Mouse (Mus musculus): ENCODE results near the gene Slc35e2. TPM values are rescaled to one million over a fixed set of nuclear protein-coding genes. Genes with fewer than 3 reads are reported as not detected.
"Not testable (repeated sequence)": the region's sequence is repeated elsewhere in the genome, so short reads cannot be mapped to it uniquely, and the experiment has no call there.

The Slc35e2 gene
- total RNA-seq, 2 experiments from 2014 or later = 6.5 to 8.6 TPM

- DNase-seq = peak; percentile 94
Observed at GRCm38 (mm10) chr4:155624338-155625291, 23.4 kb downstream of the Slc35e2 start, which contains the start of gene Cdk11b. Cdk11b (plus strand) TSS chr4:155624854.

- no peak for DNase-seq
Observed at GRCm38 (mm10) chr4:155630267-155630666, 29.1 kb downstream of the Slc35e2 start.

GRCm38 (mm10) chr4:155635766-155636499, 34.7 kb downstream of the Slc35e2 start:
- DNase-seq = no peak

- DNase-seq = no peak
Observed at GRCm38 (mm10) chr4:155643531-155643930, 42.3 kb downstream of the Slc35e2 start.

GRCm38 (mm10) chr4:155645308-155645707, 44.1 kb downstream of the Slc35e2 start, which contains the start of gene Gm10563:
Gm10563 (minus strand) TSS chr4:155645408.
- not testable (repeated sequence) for DNase-seq

- DNase-seq = no peak
Observed at GRCm38 (mm10) chr4:155645721-155646120, 44.5 kb downstream of the Slc35e2 start.

- no peak for DNase-seq
Observed at GRCm38 (mm10) chr4:155649355-155649754, 48.1 kb downstream of the Slc35e2 start.

GRCm38 (mm10) chr4:155651553-155652269, 50.5 kb downstream of the Slc35e2 start:
- DNase-seq = no peak

- no peak for DNase-seq
Observed at GRCm38 (mm10) chr4:155652283-155653085, 51.3 kb downstream of the Slc35e2 start.

GRCm38 (mm10) chr4:155653086-155653450, 51.9 kb downstream of the Slc35e2 start, which contains the start of gene Mmp23:
Mmp23 (minus strand) TSS chr4:155653384.
- DNase-seq = peak; percentile 68

GRCm38 (mm10) chr4:155653451-155654182, 52.4 kb downstream of the Slc35e2 start:
- DNase-seq = peak; percentile 53

- DNase-seq = no peak
Observed at GRCm38 (mm10) chr4:155654183-155654455, 52.9 kb downstream of the Slc35e2 start.

- peak; percentile 68 for DNase-seq
Observed at GRCm38 (mm10) chr4:155654456-155655298, 53.5 kb downstream of the Slc35e2 start.

GRCm38 (mm10) chr4:155656214-155656751, 55.1 kb downstream of the Slc35e2 start:
- no peak for DNase-seq

- no peak for DNase-seq
Observed at GRCm38 (mm10) chr4:155658961-155659360, 57.7 kb downstream of the Slc35e2 start.

GRCm38 (mm10) chr4:155660641-155661040, 59.4 kb downstream of the Slc35e2 start:
- DNase-seq = no peak

- DNase-seq = no peak
Observed at GRCm38 (mm10) chr4:155666903-155667302, 65.7 kb downstream of the Slc35e2 start.

- peak; percentile 97 for DNase-seq
Observed at GRCm38 (mm10) chr4:155668689-155669597, 67.7 kb downstream of the Slc35e2 start, which contains the start of gene Mib2. Mib2 (minus strand) TSS chr4:155669198.
